Mouse (Mus musculus): Measurements from ENCODE around the gene Nr4a1. TPM values are rescaled to one million over a fixed set of nuclear protein-coding genes. Genes with fewer than 3 reads are reported as not detected.

The Nr4a1 gene
- polyA plus RNA-seq, 1 experiment from 2014 or later, result 0.67 TPM

- no peak overlapping the region for H3K9ac ChIP-seq (ENCODE audit: low read depth, low read length)
- ATAC-seq (ENCODE audit: low read depth), result no peak
- 61% methylated on average over 3 of the region's 3 CpGs for WGBS (ENCODE audit: insufficient replicate concordance)
- no peaks in the 10 kb centered on the region for H3K9me3 ChIP-seq (replicated peaks; ENCODE audit: control insufficient read depth, low read length)
- H3K36me3 ChIP-seq (ENCODE audit: control insufficient read depth, insufficient read depth), result no peaks in the 10 kb centered on the region
- H3K4me1 ChIP-seq (ENCODE audit: control insufficient read depth, low read depth, low read length), result peaks cover 2% of the 10 kb centered on the region
- peaks cover under 1% of the 10 kb centered on the region for H3K27me3 ChIP-seq (ENCODE audit: control insufficient read depth, insufficient read depth, low read depth, low read length)
- H3K27ac ChIP-seq (ENCODE audit: low read length), result no peak overlapping the region
- H3K4me3 ChIP-seq (ENCODE audit: low read depth, low read length), result no peak overlapping the region
- no peak overlapping the region for H3K4me2 ChIP-seq (ENCODE audit: low read depth, low read length)
Measured at GRCm38 (mm10) chr15:101259922-101260321, 5.9 kb downstream of the Nr4a1 start.

GRCm38 (mm10) chr15:101260387-101260786 lies 6.3 kb downstream of the Nr4a1 start:
- no peak overlapping the region for H3K9ac ChIP-seq (ENCODE audit: low read depth, low read length)

GRCm38 (mm10) chr15:101260874-101261622 lies 7.0 kb downstream of the Nr4a1 start:
- H3K4me2 ChIP-seq (ENCODE audit: low read depth, low read length), result no peak overlapping the region; the same call in 1 of the 2 replicates
- H3K27me3 ChIP-seq (ENCODE audit: control insufficient read depth, insufficient read depth, low read depth, low read length), result peaks cover 1% of the 10 kb centered on the region
- H3K9ac ChIP-seq (ENCODE audit: low read depth, low read length), result no peak overlapping the region
- H3K27ac ChIP-seq (ENCODE audit: low read length), result peak overlapping the region; percentile 57; the same call in 1 of the 2 replicates
- ATAC-seq (ENCODE audit: low read depth), result no peak
- H3K4me1 ChIP-seq (ENCODE audit: control insufficient read depth, low read depth, low read length), result peaks cover 4% of the 10 kb centered on the region
- WGBS (ENCODE audit: insufficient replicate concordance), result 13% methylated on average over 13 of the region's 13 CpGs
- no peaks in the 10 kb centered on the region for H3K36me3 ChIP-seq (ENCODE audit: control insufficient read depth, insufficient read depth)
- H3K9me3 ChIP-seq (replicated peaks; ENCODE audit: control insufficient read depth, low read length), result no peaks in the 10 kb centered on the region
- H3K4me3 ChIP-seq (ENCODE audit: low read depth, low read length), result no peak overlapping the region

More at GRCm38 (mm10) chr15:101260387-101260786, 6.3 kb downstream of the Nr4a1 start:
- no peaks in the 10 kb centered on the region for H3K27me3 ChIP-seq (ENCODE audit: control insufficient read depth, insufficient read depth, low read depth, low read length)
- H3K36me3 ChIP-seq (ENCODE audit: control insufficient read depth, insufficient read depth), result no peaks in the 10 kb centered on the region
- H3K4me1 ChIP-seq (ENCODE audit: control insufficient read depth, low read depth, low read length), result peaks cover 2% of the 10 kb centered on the region
- H3K4me3 ChIP-seq (ENCODE audit: low read depth, low read length), result no peak overlapping the region
- no peaks in the 10 kb centered on the region for H3K9me3 ChIP-seq (replicated peaks; ENCODE audit: control insufficient read depth, low read length)
- H3K4me2 ChIP-seq (ENCODE audit: low read depth, low read length), result no peak overlapping the region
- 56% methylated on average over 10 of the region's 10 CpGs for WGBS (ENCODE audit: insufficient replicate concordance)
- ATAC-seq (ENCODE audit: low read depth), result no peak
- H3K27ac ChIP-seq (ENCODE audit: low read length), result no peak overlapping the region

- no peak overlapping the region for H3K4me2 ChIP-seq (ENCODE audit: low read depth, low read length)
- 21% methylated on average over 5 of the region's 5 CpGs for WGBS (ENCODE audit: insufficient replicate concordance)
- no peaks in the 10 kb centered on the region for H3K36me3 ChIP-seq (ENCODE audit: control insufficient read depth, insufficient read depth)
- H3K27me3 ChIP-seq (ENCODE audit: control insufficient read depth, insufficient read depth, low read depth, low read length), result peaks cover 16% of the 10 kb centered on the region
- no peak overlapping the region for H3K9ac ChIP-seq (ENCODE audit: low read depth, low read length)
- H3K27ac ChIP-seq (ENCODE audit: low read length), result no peak overlapping the region
- no peaks in the 10 kb centered on the region for H3K9me3 ChIP-seq (replicated peaks; ENCODE audit: control insufficient read depth, low read length)
- peak; percentile 22; the same call in 1 of the 2 replicates for ATAC-seq (ENCODE audit: low read depth)
- H3K4me3 ChIP-seq (ENCODE audit: low read depth, low read length), result no peak overlapping the region
- peaks cover 6% of the 10 kb centered on the region for H3K4me1 ChIP-seq (ENCODE audit: control insufficient read depth, low read depth, low read length)
Measured at GRCm38 (mm10) chr15:101262502-101262901, 8.4 kb downstream of the Nr4a1 start.

DNA sequence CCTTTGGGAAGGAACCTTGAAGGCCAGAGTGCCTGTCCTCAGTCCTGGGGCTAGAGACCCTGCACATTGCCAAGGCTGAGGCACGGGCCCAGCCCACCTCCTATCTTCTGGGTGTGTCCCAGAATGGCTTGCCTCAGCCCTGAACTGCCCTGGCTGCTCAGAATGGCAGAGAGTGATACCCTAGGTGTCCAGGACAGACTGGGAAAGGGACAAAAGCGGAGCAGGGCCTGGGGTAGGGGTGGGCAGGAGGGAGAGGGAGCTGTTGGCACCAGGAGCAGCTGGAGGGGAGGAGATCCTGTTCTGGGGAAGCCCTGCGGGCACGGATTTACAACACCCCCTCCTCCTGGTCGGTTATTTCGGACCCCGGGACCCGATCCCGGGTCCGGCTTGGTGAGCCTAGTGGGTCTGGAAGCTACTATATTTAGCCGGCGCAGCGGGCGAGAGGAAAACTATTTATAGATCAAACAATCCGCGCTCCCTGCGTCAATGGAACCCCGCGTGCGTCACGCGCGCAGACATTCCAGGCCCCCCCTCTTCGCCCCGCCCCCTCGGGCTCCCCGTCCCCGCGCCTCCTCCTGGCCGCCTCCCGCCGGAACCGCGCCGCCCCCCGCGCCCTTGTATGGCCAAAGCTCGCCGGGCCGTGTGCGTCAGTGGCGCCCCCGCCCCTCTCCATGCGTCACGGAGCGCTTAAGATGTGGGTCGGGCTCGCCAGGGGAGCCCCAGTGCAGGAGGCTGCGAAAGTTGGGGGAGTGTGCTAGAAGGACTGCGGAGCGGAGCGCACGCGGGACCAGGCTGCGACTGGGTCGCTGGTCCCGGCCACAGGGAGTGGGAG lies 12.3 kb downstream of the Nr4a1 start:
- Histone ChIP-seq H3K9me3 (replicated peaks; ENCODE audit: control insufficient read depth, low read length) (no peaks in the 10 kb centered on the region), H3K4me2 (ENCODE audit: low read depth, low read length) (peak overlapping the region; percentile 61), H3K27me3 (ENCODE audit: control insufficient read depth, insufficient read depth, low read depth, low read length) (peaks cover 23% of the 10 kb centered on the region), H3K9ac (ENCODE audit: low read depth, low read length) (peak overlapping the region; percentile 45), H3K4me1 (ENCODE audit: control insufficient read depth, low read depth, low read length) (peaks cover 5% of the 10 kb centered on the region), H3K27ac (ENCODE audit: low read length) (peak overlapping the region; percentile 29; the same call in 1 of the 2 replicates), H3K4me3 (ENCODE audit: low read depth, low read length) (peak overlapping the region; percentile 57), H3K36me3 (ENCODE audit: control insufficient read depth, insufficient read depth) (no peaks in the 10 kb centered on the region)
- WGBS (ENCODE audit: insufficient replicate concordance), result 1% methylated on average over 56 of the region's 57 CpGs
- ATAC-seq (ENCODE audit: low read depth), result peak; percentile 71

DNA sequence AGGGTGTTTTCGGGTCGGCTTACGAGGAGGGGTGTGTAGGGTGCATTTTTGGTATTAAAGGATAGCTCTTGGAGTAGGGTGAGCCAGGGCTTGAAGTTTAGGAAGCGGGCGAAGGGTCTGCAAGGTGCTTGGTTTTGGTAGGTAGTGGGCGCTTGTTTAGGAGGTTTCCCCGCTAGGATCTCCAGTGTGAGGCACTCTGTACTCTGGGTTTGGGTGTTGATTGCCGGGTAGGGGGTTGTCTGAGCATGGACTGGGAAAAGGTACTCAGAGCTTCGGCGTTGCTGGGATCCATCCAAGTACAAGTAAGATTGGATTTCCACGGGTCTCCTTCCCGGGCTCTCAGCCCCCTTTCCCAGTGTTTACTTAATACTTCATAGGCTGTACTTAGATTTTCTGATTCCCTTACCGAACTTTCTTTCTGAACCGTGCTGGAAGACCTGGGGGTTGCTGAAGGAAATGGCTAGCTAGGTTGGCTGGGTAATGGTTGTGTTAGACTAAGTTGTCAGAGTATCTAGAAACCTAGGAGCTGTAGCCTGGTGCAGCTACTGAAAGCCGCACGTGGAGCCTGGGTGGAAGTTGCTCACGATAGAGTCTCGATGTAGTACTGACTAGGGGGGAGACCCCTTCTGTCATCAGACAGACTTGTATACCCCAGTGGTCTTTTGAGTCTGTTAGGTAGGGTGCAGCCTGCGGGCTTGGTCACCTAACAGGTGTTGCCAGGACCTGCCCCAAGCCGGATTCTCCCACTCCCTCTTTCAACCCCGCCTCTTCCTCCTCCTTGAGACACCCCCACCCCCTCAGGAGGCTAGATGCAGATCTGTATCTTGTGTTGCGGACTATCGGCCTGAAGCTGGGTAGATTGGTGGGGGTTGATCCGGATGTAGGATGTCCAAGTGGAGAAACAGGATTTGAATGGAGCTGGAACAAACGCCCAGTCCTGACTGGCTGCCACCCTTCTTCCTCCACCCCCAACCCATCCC lies 13.3 kb downstream of the Nr4a1 start:
- peak overlapping the region; percentile 57 for H3K4me3 ChIP-seq (ENCODE audit: low read depth, low read length)
- H3K27ac ChIP-seq (ENCODE audit: low read length), result no peak overlapping the region
- peaks cover 5% of the 10 kb centered on the region for H3K4me1 ChIP-seq (ENCODE audit: control insufficient read depth, low read depth, low read length)
- no peaks in the 10 kb centered on the region for H3K9me3 ChIP-seq (replicated peaks; ENCODE audit: control insufficient read depth, low read length)
- no peaks in the 10 kb centered on the region for H3K36me3 ChIP-seq (ENCODE audit: control insufficient read depth, insufficient read depth)
- 2% methylated on average over 25 of the region's 25 CpGs for WGBS (ENCODE audit: insufficient replicate concordance)
- peaks cover 23% of the 10 kb centered on the region for H3K27me3 ChIP-seq (ENCODE audit: control insufficient read depth, insufficient read depth, low read depth, low read length)
- peak overlapping the region; percentile 61 for H3K4me2 ChIP-seq (ENCODE audit: low read depth, low read length)
- no peak overlapping the region; the same call in 1 of the 2 replicates for H3K9ac ChIP-seq (ENCODE audit: low read depth, low read length)
- no peak for ATAC-seq (ENCODE audit: low read depth)

DNA sequence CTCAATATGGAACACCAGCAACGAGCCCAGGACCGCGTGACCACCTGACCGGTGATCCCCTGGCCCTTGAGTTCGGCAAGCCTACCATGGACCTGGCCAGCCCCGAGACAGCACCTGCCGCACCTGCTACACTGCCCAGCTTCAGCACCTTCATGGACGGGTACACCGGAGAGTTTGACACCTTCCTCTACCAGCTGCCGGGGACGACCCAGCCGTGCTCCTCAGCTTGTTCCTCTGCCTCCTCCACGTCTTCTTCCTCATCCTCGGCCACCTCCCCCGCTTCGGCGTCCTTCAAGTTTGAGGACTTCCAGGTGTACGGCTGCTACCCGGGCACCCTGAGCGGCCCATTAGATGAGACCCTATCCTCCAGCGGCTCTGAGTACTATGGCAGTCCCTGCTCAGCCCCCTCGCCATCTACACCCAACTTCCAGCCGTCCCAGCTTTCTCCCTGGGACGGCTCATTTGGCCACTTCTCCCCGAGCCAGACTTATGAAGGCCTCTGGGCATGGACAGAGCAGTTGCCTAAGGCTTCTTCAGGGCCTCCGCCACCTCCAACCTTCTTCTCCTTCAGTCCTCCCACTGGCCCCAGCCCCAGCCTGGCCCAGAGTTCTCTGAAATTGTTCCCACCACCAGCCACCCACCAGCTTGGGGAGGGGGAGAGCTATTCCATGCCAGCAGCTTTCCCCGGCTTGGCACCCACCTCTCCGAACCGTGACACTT lies 16.2 kb downstream of the Nr4a1 start:
- no peak overlapping the region for H3K4me2 ChIP-seq (ENCODE audit: low read depth, low read length)
- H3K4me3 ChIP-seq (ENCODE audit: low read depth, low read length), result no peak overlapping the region
- H3K4me1 ChIP-seq (ENCODE audit: control insufficient read depth, low read depth, low read length), result peaks cover 5% of the 10 kb centered on the region
- WGBS (ENCODE audit: insufficient replicate concordance), result 76% methylated on average over 29 of the region's 29 CpGs
- H3K27me3 ChIP-seq (ENCODE audit: control insufficient read depth, insufficient read depth, low read depth, low read length), result peaks cover 23% of the 10 kb centered on the region
- H3K9ac ChIP-seq (ENCODE audit: low read depth, low read length), result no peak overlapping the region
- H3K27ac ChIP-seq (ENCODE audit: low read length), result no peak overlapping the region
- no peak for ATAC-seq (ENCODE audit: low read depth)
- no peaks in the 10 kb centered on the region for H3K9me3 ChIP-seq (replicated peaks; ENCODE audit: control insufficient read depth, low read length)
- H3K36me3 ChIP-seq (ENCODE audit: control insufficient read depth, insufficient read depth), result no peaks in the 10 kb centered on the region

- Histone ChIP-seq H3K27ac (ENCODE audit: low read length) (no peak overlapping the region), H3K27me3 (ENCODE audit: control insufficient read depth, insufficient read depth, low read depth, low read length) (peaks cover 21% of the 10 kb centered on the region), H3K4me3 (ENCODE audit: low read depth, low read length) (no peak overlapping the region), H3K9me3 (replicated peaks; ENCODE audit: control insufficient read depth, low read length) (no peaks in the 10 kb centered on the region), H3K9ac (ENCODE audit: low read depth, low read length) (no peak overlapping the region), H3K4me1 (ENCODE audit: control insufficient read depth, low read depth, low read length) (peaks cover 4% of the 10 kb centered on the region), H3K36me3 (ENCODE audit: control insufficient read depth, insufficient read depth) (no peaks in the 10 kb centered on the region), H3K4me2 (ENCODE audit: low read depth, low read length) (no peak overlapping the region)
- ATAC-seq (ENCODE audit: low read depth), result no peak
- WGBS (ENCODE audit: insufficient replicate concordance), result 64% methylated on average over 3 of the region's 3 CpGs
Measured at GRCm38 (mm10) chr15:101271107-101271506, 17.0 kb downstream of the Nr4a1 start.

Measured in liver, embryonic 16.5 days (tissue).